ENCODE assay signal across 13 mouse cellular contexts in genomic region chr10:18194737-18195141, GRCm38 (mm10). TPM values are rescaled to one million over a fixed set of nuclear protein-coding genes. Genes with fewer than 3 reads are reported as not detected.
DNase-seq lines count a peak whose midpoint lies in the region; ATAC-seq and TF ChIP-seq lines count a peak whose summit lies in the region.
"Had no signal": no experiment of that assay in that cellular context is flagged by ENCODE, and none has a peak within 500 bp of the region (broad histone marks: within the 10 kb centered on the region; RNA-seq: fewer than 3 reads in every experiment).

No protein-coding gene starts in this region.

- intact Hi-C loops in heart, adult 2 months (cut with DNase I) = loop anchor here (5.0 kb wide), 2 partner anchors 87 to 322 kb away; no protein-coding TSS in a partner anchor

- no peaks in the 10 kb centered on the region for H3K9me3 ChIP-seq in heart, embryonic 10.5 days
- no peaks in the 10 kb centered on the region for H3K9me3 ChIP-seq in embryonic facial prominence, embryonic 10.5 days
- H3K9me3 ChIP-seq: forebrain, embryonic 15.5 days; neural tube, embryonic 13.5 days had no signal

- peaks cover 16% of the 10 kb centered on the region; the same call in 1 of the 2 replicates for H3K4me1 ChIP-seq in heart, embryonic 10.5 days
- H3K4me1 ChIP-seq in heart, adult 2 months (ENCODE audit: control insufficient read depth, insufficient read depth, low read length) = peaks cover 3% of the 10 kb centered on the region; the same call in 1 of the 2 replicates
- H3K4me1 ChIP-seq in embryonic facial prominence, embryonic 10.5 days = peaks cover 8% of the 10 kb centered on the region; the same call in 1 of the 2 replicates
- H3K4me1 ChIP-seq: forebrain, embryonic 15.5 days; neural tube, embryonic 13.5 days had no signal

- H3K27ac ChIP-seq in heart, embryonic 10.5 days = no peak overlapping the region
- H3K27ac ChIP-seq in heart, adult 2 months = no peak overlapping the region
- peak overlapping the region; percentile 55 for H3K27ac ChIP-seq in embryonic facial prominence, embryonic 10.5 days (replicated peaks)
- H3K27ac ChIP-seq: forebrain, embryonic 15.5 days; neural tube, embryonic 13.5 days had no signal

- H3K4me3 ChIP-seq in heart, embryonic 10.5 days = no peak overlapping the region
- no peak overlapping the region for H3K4me3 ChIP-seq in heart, adult 2 months
- H3K4me3 ChIP-seq in embryonic facial prominence, embryonic 10.5 days = no peak overlapping the region
- H3K4me3 ChIP-seq: forebrain, embryonic 15.5 days; neural tube, embryonic 13.5 days had no signal

- no peak for TF ChIP-seq EP300 in heart, adult 2 months (IDR thresholded peaks at IDR 0.05; ENCODE audit: insufficient read depth, low read depth, low read length)

- TF ChIP-seq CTCF in heart, adult 2 months (IDR thresholded peaks at IDR 0.05) = no peak

- no peaks in the 10 kb centered on the region for H3K27me3 ChIP-seq in heart, embryonic 10.5 days (ENCODE audit: insufficient read depth, poor library complexity, severe bottlenecking)
- H3K27me3 ChIP-seq in heart, adult 2 months (ENCODE audit: control insufficient read depth, insufficient read depth, low read length) = no peaks in the 10 kb centered on the region
- H3K27me3 ChIP-seq in embryonic facial prominence, embryonic 10.5 days (replicated peaks; ENCODE audit: low read depth, poor library complexity, severe bottlenecking) = no peaks in the 10 kb centered on the region
- H3K27me3 ChIP-seq: forebrain, embryonic 15.5 days; neural tube, embryonic 13.5 days had no signal

- TF ChIP-seq POLR2A in heart, adult 2 months (IDR thresholded peaks at IDR 0.05; ENCODE audit: insufficient read depth, low read depth, low read length) = no peak

- whole genome bisulfite sequencing in heart, embryonic 10.5 days = 65% methylated on average over 14 of the region's 14 CpGs
- 80% methylated on average over 13 of the region's 14 CpGs for WGBS in heart, adult 2 months
- WGBS in embryonic facial prominence, embryonic 10.5 days = 60% methylated on average over 14 of the region's 14 CpGs

- no peaks in the 10 kb centered on the region for H3K36me3 ChIP-seq in heart, embryonic 10.5 days
- no peaks in the 10 kb centered on the region for H3K36me3 ChIP-seq in heart, adult 2 months (ENCODE audit: control insufficient read depth, insufficient read depth, low read length)
- H3K36me3 ChIP-seq in embryonic facial prominence, embryonic 10.5 days (replicated peaks) = no peaks in the 10 kb centered on the region
- H3K36me3 ChIP-seq: forebrain, embryonic 15.5 days; neural tube, embryonic 13.5 days had no signal

- H3K9ac ChIP-seq in heart, adult 2 months (ENCODE audit: low read depth, low read length) = no peak overlapping the region
- H3K9ac ChIP-seq: forebrain, embryonic 15.5 days; neural tube, embryonic 13.5 days had no signal

- ATAC-seq in megakaryocyte, adult 5-6 weeks (ENCODE audit: poor library complexity, severe bottlenecking) = peak; percentile 84
- no peak for ATAC-seq in megakaryocyte-erythroid progenitor cell, adult 5-6 weeks (replicated peaks; ENCODE audit: low FRiP score, low TSS enrichment, poor library complexity, severe bottlenecking)
- ATAC-seq: forebrain, embryonic 15.5 days had no signal

- peak; percentile 72 for DNase-seq in heart, embryonic 10.5 days (ENCODE audit: low spot score)
- DNase-seq in heart, adult 2 months = no peak
- peak; percentile 64 for DNase-seq in embryonic facial prominence, embryonic 10.5 days (ENCODE audit: low spot score)
- peak; percentile 6 to 46 for DNase-seq in kidney, postnatal 25 days
- DNase-seq in natural killer cell, adult 2 months (ENCODE audit: low spot score in 2 of 2) = no peak
- DNase-seq in thymus, postnatal 36 days = no peak
- DNase-seq: spleen, adult 18-20 months had no signal

- no peaks in the 10 kb centered on the region for H3K79me2 ChIP-seq in heart, adult 2 months (replicated peaks; ENCODE audit: control insufficient read depth, insufficient read depth, low read length)

RNA-seq across cellular contexts. Expression of gene Ect2l, which starts 16.0 kb away (rescaled TPM):
- polyA plus RNA-seq in heart, embryonic 10.5 days (2016; fragmentation: Nextera tagmentation; extraction: Ambion mirVana) = 0.21 and 0.34 TPM in 2 replicates
- total RNA-seq in heart, adult 2 months (2021) = not detected
- 0.20 and 0.29 TPM in 2 replicates for polyA plus RNA-seq in heart, adult 2 months (2012; rRNA removed)
- polyA plus RNA-seq in embryonic facial prominence, embryonic 10.5 days (2016; fragmentation: Nextera tagmentation; extraction: Ambion mirVana) = 0.36 and 0.52 TPM in 2 replicates
- total RNA-seq in megakaryocyte, adult 5-6 weeks (2015) = not detected in 2 replicates
- total RNA-seq in megakaryocyte, adult 5-6 weeks (2017) = not detected in 2 replicates
- 3.7 TPM in 1 of 2 replicates, not detected in the other for total RNA-seq in megakaryocyte-erythroid progenitor cell, adult 5-6 weeks (2014; fragmentation: Nextera tagmentation)
- total RNA-seq in megakaryocyte-erythroid progenitor cell, adult 5-6 weeks (2017) = 0.34 TPM in 1 of 2 replicates, not detected in the other
- total RNA-seq: heart, postnatal 25 days; liver, adult 2 months had no signal
- polyA plus RNA-seq: liver, adult 2 months had no signal

RNA-seq across cellular contexts. Expression of gene Ccdc28a, which starts 40.1 kb away (rescaled TPM):
- 7.7 and 8.0 TPM in 2 replicates for polyA plus RNA-seq in heart, embryonic 10.5 days (2016; fragmentation: Nextera tagmentation; extraction: Ambion mirVana)
- total RNA-seq in heart, adult 2 months (2021) = 10 to 100 TPM; 11.7 to 17.0 TPM
- polyA plus RNA-seq in heart, adult 2 months (2012; rRNA removed) = 24.5 and 27.7 TPM in 2 replicates
- 8.3 and 10.6 TPM in 2 replicates for polyA plus RNA-seq in embryonic facial prominence, embryonic 10.5 days (2016; fragmentation: Nextera tagmentation; extraction: Ambion mirVana)
- 9.7 and 12.4 TPM in 2 replicates for total RNA-seq in megakaryocyte, adult 5-6 weeks (2015)
- total RNA-seq in megakaryocyte, adult 5-6 weeks (2017) = 5.9 and 6.9 TPM in 2 replicates
- 15.5 and 17.8 TPM in 2 replicates for total RNA-seq in megakaryocyte-erythroid progenitor cell, adult 5-6 weeks (2014; fragmentation: Nextera tagmentation)
- total RNA-seq in megakaryocyte-erythroid progenitor cell, adult 5-6 weeks (2017) = 4.3 and 9.2 TPM in 2 replicates

Comparison
In these comparisons a context has a peak if more than half of its experiments do, and no peak if none do; other contexts are left out.
1. DNase-seq: peak in heart, embryonic 10.5 days (single experiment), embryonic facial prominence, embryonic 10.5 days (single experiment) and kidney, postnatal 25 days (2 of 2); none in heart, adult 2 months (0 of 2), natural killer cell, adult 2 months (0 of 2) and thymus, postnatal 36 days (0 of 2).